ENCODE assay signal across 19 mouse cellular contexts in genomic region chr12:54243158-54243557, GRCm38 (mm10).
"Had no signal": no experiment of that assay in that cellular context is flagged by ENCODE, and none has a peak within 500 bp of the region (broad histone marks: within the 10 kb centered on the region; RNA-seq: fewer than 3 reads in every experiment).

No protein-coding gene starts in this region.

- H3K9ac ChIP-seq: liver, embryonic 14.5 days; lung, embryonic 14.5 days; midbrain, embryonic 12.5 days; neural tube, embryonic 13.5 days; neural tube, embryonic 15.5 days had no signal

- H3K4me1 ChIP-seq: midbrain, embryonic 10.5 days; midbrain, embryonic 12.5 days; neural tube, embryonic 13.5 days; neural tube, embryonic 15.5 days had no signal

- H3K36me3 ChIP-seq: midbrain, embryonic 10.5 days; midbrain, embryonic 12.5 days; neural tube, embryonic 13.5 days; neural tube, embryonic 15.5 days had no signal

- H3K27me3 ChIP-seq: neural tube, embryonic 13.5 days; neural tube, embryonic 15.5 days had no signal

- H3K4me2 ChIP-seq: lung, embryonic 14.5 days; midbrain, embryonic 12.5 days; neural tube, embryonic 13.5 days; neural tube, embryonic 15.5 days had no signal

- ATAC-seq: midbrain, embryonic 16.5 days had no signal

- H3K9me3 ChIP-seq: midbrain, embryonic 10.5 days; midbrain, embryonic 12.5 days; neural tube, embryonic 13.5 days; neural tube, embryonic 15.5 days had no signal

- DNase-seq: lung, adult 18-20 months; lung, embryonic 14.5 days; lung, postnatal 10 days; lung, postnatal 4 days; midbrain, embryonic 14.5 days; retina, postnatal 1 day; right cerebral cortex, adult 18-20 months; right cerebral cortex, postnatal 25 days; right cerebral cortex, postnatal 4 days; thymus, adult 18-20 months; thymus, postnatal 25 days; thymus, postnatal 4 days had no signal

- H3K4me3 ChIP-seq: midbrain, embryonic 10.5 days; midbrain, embryonic 12.5 days; myocyte; neural tube, embryonic 13.5 days; neural tube, embryonic 15.5 days had no signal

- H3K27ac ChIP-seq: liver, embryonic 14.5 days; midbrain, embryonic 10.5 days; midbrain, embryonic 12.5 days; neural tube, embryonic 13.5 days; neural tube, embryonic 15.5 days had no signal
